Mouse (Mus musculus): ENCODE data around the gene Gm20517.

GRCm38 (mm10) chr17:47594183-47594968 is 17.0 kb upstream of the Gm20517 start:
- TF ChIP-seq POLR2A (IDR thresholded peaks at IDR 0.05; ENCODE audit: borderline replicate concordance, extremely low read depth, low read depth, low read length) (no peak), CTCF (IDR thresholded peaks at IDR 0.05; ENCODE audit: insufficient read depth, low read length) (no peak)
